Mouse (Mus musculus) embryonic facial prominence, embryonic 11.5 days (tissue): ENCODE measurements at regions not wholly inside any gene's neighbourhood (a gene's known extent, or its start where the extent isn't known, plus 50 kb on each side); places are given as distances from the start of the nearest gene placed in this dataset.

Source experiments
- ATAC-seq: fragments of 200-750 bp; cut with Nextera tagmentation; replicated peaks from 2 replicates; pipeline ENCODE4 v1.8.0; 2017; ENCODE audit warnings: low read depth; ENCODE audit not compliant: insufficient number of reproducible peaks, low FRiP score, low TSS enrichment
- DNase-seq: peaks from one replicate; pipeline ENCODE4 v3.0.0-alpha.2; 2015; ENCODE audit warnings: low spot score
- H3K27ac ChIP-seq: fragments of 300-500 bp; sonication (generic); replicated peaks from 2 replicates; pipeline ENCODE4 v1.5.1; 2014; ENCODE audit warnings: mild to moderate bottlenecking, low read depth, low read length, control low read depth
- H3K27me3 ChIP-seq: fragments of 300-500 bp; sonication (generic); 2 replicates; pipeline ENCODE4 v1.6.1; 2014; ENCODE audit warnings: mild to moderate bottlenecking, low read length, moderate library complexity, mixed read lengths; ENCODE audit not compliant: control insufficient read depth, insufficient read depth
- H3K36me3 ChIP-seq: fragments of 300-500 bp; sonication (generic); replicated peaks from 2 replicates; pipeline ENCODE4 v1.6.1; 2014; ENCODE audit warnings: low read depth, mild to moderate bottlenecking, low read length, moderate library complexity, mixed read lengths; ENCODE audit not compliant: control insufficient read depth, insufficient read depth
- H3K4me1 ChIP-seq: fragments of 300-500 bp; sonication (generic); 2 replicates; pipeline ENCODE4 v1.6.1; 2014; ENCODE audit warnings: low read length, mixed read lengths; ENCODE audit not compliant: control insufficient read depth, insufficient read depth
- H3K4me2 ChIP-seq: fragments of 300-500 bp; sonication (generic); 2 replicates; pipeline ENCODE4 v1.6.1; 2014; ENCODE audit warnings: low read depth, mild to moderate bottlenecking, control low read depth, low read length, moderate library complexity
- H3K4me3 ChIP-seq: fragments of 300-500 bp; sonication (generic); 2 replicates; pipeline ENCODE4 v1.5.1; 2014; ENCODE audit warnings: low read depth, low read length, control low read depth
- H3K9ac ChIP-seq: fragments of 300-500 bp; sonication (generic); replicated peaks from 2 replicates; pipeline ENCODE4 v1.6.1; 2014; ENCODE audit warnings: mild to moderate bottlenecking, control low read depth, low read length
- H3K9me3 ChIP-seq: fragments of 300-500 bp; sonication (generic); replicated peaks from 2 replicates; pipeline ENCODE4 v1.6.1; 2016; ENCODE audit warnings: mild to moderate bottlenecking, low read length, inconsistent platforms, mixed read lengths; ENCODE audit not compliant: control insufficient read depth
- WGBS: fragments of 180-500 bp; shearing (Covaris S2); extraction: QIAGEN DNeasy Blood & Tissue Kit; methylation state at CpG from one replicate; pipeline ENCODE4 v1.1.7; 2014; 5-methylcytosine and 5-hydroxymethylcytosine counted together

DNA sequence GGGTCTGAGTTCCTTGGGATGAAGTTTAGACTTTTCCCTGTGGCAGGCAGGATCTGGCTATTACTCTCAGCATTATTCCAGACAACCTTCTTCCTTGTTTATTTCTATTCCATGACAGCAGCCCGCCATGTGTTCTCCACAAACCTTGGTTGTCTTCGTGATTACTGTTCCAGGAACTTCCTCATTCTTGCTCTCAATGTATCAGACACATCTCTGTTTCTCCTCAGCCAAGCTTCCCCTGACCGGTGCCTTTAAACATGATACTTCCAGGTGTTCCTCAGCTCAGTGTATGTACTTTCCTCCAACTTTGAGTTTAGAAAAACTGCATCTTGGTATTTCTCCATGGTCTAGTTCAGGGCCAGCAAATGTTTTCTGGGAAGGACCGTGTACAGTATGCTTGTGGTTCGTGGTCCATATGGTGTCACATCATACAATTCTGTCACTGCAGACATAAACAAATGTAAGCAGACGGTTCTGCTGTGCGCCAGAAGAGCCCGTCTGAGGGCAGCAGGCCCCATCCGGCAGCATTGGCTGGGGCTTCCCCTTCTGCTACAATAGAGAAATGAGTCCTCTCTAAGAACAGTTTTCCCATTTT is 64.2 kb downstream of the Peg10 start:
- Histone ChIP-seq H3K4me1 (no peaks in the 10 kb centered on the region), H3K9ac (no peak overlapping the region), H3K9me3 (no peaks in the 10 kb centered on the region), H3K4me2 (no peak overlapping the region), H3K4me3 (no peak overlapping the region), H3K36me3 (no peaks in the 10 kb centered on the region), H3K27ac (0 out of 2 replicates have a peak overlapping the region, but pooled peaks have one; percentile 8), H3K27me3 (no peaks in the 10 kb centered on the region)
- WGBS: 52% methylated on average over 9 of the region's 9 CpGs
- ATAC-seq: no peak
- no peak for DNase-seq

- no peak overlapping the region for H3K9ac ChIP-seq
- ATAC-seq (peak; percentile 59; the same call in 1 of the 2 replicates), DNase-seq (peak; percentile 82)
- WGBS: 9% methylated on average over 3 of the region's 3 CpGs
- no peaks in the 10 kb centered on the region for H3K9me3 ChIP-seq
- H3K36me3 ChIP-seq: no peaks in the 10 kb centered on the region
- no peak overlapping the region for H3K4me3 ChIP-seq
- no peaks in the 10 kb centered on the region for H3K4me1 ChIP-seq
- H3K27ac ChIP-seq: 0 out of 2 replicates have a peak overlapping the region, but pooled peaks have one; percentile 3
- H3K27me3 ChIP-seq: no peaks in the 10 kb centered on the region
- no peak overlapping the region for H3K4me2 ChIP-seq
Measured at GRCm38 (mm10) chr6:4813206-4813605, 66.1 kb downstream of the Peg10 start.

GRCm38 (mm10) chr6:4816856-4817255 is 69.8 kb downstream of the Peg10 start:
- Histone ChIP-seq H3K4me2 (no peak overlapping the region), H3K9ac (no peak overlapping the region), H3K4me1 (no peaks in the 10 kb centered on the region), H3K9me3 (no peaks in the 10 kb centered on the region), H3K27ac (no peak overlapping the region), H3K4me3 (no peak overlapping the region), H3K36me3 (no peaks in the 10 kb centered on the region), H3K27me3 (no peaks in the 10 kb centered on the region)
- DNase-seq: no peak
- ATAC-seq: no peak
- 77% methylated on average over 3 of the region's 3 CpGs for WGBS

DNA sequence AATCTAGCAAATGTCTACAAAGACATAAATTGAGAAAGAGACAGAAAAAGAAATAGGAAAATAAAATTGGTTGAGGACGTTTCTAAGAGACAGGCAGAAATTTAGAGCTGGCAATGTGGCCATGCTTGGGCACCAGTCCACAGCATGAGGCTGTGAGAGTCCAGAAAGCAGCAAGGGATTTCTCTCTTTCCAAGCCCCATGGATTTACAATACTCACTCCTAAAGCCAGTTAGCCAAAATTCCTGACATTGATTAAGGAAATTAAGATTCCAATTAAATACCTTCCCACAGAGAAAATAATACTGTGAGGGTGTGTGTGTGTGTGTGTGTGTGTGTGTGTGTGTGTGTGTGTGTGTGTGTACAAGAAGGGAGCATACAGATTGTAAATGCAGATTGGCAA is 61.5 kb upstream of the Ppp1r9a start:
- H3K9ac ChIP-seq: no peak overlapping the region
- no peak overlapping the region for H3K4me2 ChIP-seq
- H3K27me3 ChIP-seq: no peaks in the 10 kb centered on the region
- no peaks in the 10 kb centered on the region for H3K36me3 ChIP-seq
- WGBS: 70% methylated on average over 1 of the region's 1 CpGs
- no peak overlapping the region for H3K27ac ChIP-seq
- no peak for DNase-seq
- no peak for ATAC-seq
- H3K9me3 ChIP-seq: no peaks in the 10 kb centered on the region
- H3K4me3 ChIP-seq: no peak overlapping the region
- H3K4me1 ChIP-seq: no peaks in the 10 kb centered on the region

- Histone ChIP-seq H3K27ac (no peak overlapping the region), H3K9me3 (no peaks in the 10 kb centered on the region), H3K4me2 (no peak overlapping the region), H3K4me3 (no peak overlapping the region), H3K27me3 (no peaks in the 10 kb centered on the region), H3K36me3 (no peaks in the 10 kb centered on the region), H3K4me1 (no peaks in the 10 kb centered on the region; the same call in 1 of the 2 replicates), H3K9ac (no peak overlapping the region)
- DNase-seq: no peak
- 43% methylated on average over 3 of the region's 3 CpGs for WGBS
- ATAC-seq: no peak
Measured at GRCm38 (mm10) chr6:4849747-4850146, 53.0 kb upstream of the Ppp1r9a start.

GRCm38 (mm10) chr6:4851040-4851439 is 51.7 kb upstream of the Ppp1r9a start:
- H3K4me3 ChIP-seq: no peak overlapping the region
- H3K9me3 ChIP-seq: no peaks in the 10 kb centered on the region
- WGBS: 23% methylated on average over 5 of the region's 5 CpGs
- no peaks in the 10 kb centered on the region for H3K27me3 ChIP-seq
- no peak for DNase-seq
- no peak overlapping the region for H3K4me2 ChIP-seq
- no peak overlapping the region for H3K9ac ChIP-seq
- H3K36me3 ChIP-seq: no peaks in the 10 kb centered on the region
- H3K27ac ChIP-seq: no peak overlapping the region
- no peaks in the 10 kb centered on the region; the same call in 1 of the 2 replicates for H3K4me1 ChIP-seq
- ATAC-seq: no peak
